Mouse (Mus musculus) skeletal muscle tissue, adult 2 months (tissue): ENCODE data around the gene St6galnac5.

Experiments used
- DNase-seq: peaks from one replicate; pipeline ENCODE4 v3.0.0-alpha.2; 2012; ENCODE audit warnings: low read depth, low spot score

Gene St6galnac5

DNA sequence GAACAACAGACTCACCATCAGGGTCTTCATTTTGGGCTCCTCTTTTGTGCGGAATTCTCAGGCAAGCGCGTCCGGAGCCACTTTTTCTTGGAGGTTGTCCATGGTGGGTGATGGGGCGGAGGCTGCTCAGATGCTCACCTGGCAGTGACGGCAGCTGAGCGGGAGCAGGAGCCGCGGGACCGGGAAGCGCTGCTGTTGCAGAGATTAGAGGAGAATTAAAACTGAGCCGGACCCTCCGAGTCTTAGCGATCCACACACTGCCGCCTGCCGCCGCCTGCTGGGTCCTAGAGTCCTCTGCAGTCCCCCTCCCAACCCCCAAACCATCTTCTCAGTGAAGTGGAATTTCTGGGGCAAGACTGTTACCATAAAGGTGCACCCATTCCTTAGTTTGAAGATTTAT, at the start of gene St6galnac5:
Gene St6galnac5 (minus strand): TSS at position 259 of the 400 bp plus-strand sequence.
- DNase-seq: no peak

DNA sequence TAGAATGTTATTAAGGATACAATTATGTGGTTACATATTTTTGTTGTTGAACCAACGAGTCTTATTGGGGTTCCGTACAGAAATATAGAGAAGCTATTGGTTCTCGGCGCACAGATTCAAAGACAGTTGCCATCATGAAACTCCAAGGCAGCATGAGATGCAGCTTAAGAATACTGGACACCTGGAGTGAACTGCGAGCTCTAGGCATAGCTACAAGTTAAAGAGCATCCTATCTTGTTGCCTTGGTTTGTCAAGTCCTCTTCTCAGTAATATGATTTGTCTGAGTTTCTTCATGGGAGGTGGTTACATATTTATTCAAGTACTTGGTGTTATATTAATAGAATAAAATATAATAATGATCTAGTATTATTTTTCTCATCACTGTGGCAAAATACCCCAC, 48.7 kb upstream of the St6galnac5 start:
- DNase-seq: no peak

DNA sequence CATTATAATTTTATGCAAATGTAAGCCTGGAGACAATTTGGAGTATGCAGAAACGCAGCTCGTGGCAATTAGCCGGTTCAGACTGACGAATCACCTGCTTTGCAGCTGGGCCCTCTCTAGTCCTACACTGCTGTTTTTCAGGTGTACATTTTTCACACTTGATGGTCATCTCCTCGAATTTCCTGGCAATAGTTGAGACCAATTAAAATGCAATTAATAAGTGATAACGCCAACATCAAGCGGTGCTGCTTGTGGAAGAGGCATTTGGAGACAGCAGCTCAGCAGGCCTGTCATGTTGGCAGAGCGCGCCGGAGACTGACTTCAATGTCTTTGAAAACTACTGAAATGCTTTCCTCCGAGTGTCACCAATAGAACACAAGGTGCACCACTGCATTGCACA, 42.0 kb upstream of the St6galnac5 start:
- DNase-seq: no peak

DNA sequence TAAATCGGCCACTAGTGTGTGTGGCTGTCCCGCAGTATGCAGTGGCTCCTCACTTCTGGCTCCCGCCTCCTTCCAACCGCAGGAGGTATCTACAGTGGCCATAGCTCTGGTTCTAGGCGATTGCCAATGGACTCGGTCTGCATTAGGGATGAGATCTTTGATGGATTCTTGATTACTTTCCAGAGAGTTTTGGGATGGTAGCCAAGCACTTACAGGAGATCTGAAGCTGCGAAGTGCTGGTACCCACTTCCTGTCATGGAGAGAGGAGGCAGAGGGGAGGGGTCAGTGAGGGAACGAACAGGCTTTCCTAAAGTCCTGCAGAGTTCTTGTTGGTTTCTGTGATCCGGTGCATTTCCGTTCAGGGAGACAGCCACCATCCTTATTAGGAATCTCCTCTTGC, 36.0 kb upstream of the St6galnac5 start:
- DNase-seq: no peak

DNA sequence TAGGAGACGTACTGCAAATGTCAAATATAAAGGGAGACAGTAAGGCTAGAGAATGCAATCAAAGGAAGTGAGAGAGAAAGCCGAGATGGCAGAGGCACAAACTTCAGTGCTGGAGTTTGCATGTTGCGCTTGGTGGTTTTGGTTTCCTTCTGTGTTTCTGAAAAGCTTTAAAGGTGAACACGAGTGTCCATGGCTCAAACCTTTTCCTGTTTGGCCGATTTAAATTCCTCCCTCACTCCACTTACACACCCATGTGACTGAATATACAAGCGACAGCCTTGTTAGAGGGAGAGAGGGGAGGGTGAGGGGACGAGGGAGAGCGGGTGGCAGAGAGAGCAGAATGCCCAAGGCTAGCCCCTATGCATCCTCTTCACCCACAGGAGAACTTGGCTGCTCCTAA, 34.3 kb upstream of the St6galnac5 start:
- no peak for DNase-seq

DNA sequence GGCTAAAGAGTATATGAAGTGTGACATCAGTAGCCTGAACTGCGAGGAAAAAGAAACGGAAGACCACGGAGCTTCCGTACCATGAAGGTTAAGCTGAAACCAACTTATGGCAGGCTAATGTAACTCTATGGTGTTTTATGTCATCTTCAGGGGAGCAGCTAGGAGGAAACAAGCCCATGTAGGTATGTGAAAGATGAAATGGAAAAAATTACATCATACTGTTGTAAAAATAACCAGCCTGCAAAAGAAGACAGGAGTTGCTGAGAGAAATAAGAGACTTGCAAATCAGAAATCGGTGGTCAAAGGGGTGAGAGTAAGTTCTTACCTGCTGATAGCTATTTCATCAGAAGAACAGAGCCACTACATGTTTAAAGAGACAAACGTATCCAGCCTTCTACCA, 24.8 kb upstream of the St6galnac5 start:
- DNase-seq: no peak

DNA sequence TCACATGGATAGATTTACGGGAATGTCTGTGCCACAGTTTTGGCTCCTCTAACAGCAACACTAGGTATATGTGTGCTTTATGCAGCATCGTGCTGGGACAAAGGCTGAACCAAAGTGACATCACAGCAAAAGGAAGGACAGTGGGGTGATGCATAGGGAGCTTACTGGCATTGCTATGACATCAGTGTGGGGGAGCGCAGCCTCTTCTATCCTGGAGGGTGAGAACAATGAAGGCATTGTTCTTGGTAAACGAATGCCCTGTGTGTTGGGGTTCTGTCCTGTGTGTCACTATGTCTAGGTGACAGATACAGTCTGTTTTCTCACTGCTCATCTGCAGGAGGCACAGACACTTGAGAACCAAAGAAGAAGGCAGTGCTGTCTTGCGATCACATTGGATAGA, 16.9 kb upstream of the St6galnac5 start:
- no peak for DNase-seq

DNA sequence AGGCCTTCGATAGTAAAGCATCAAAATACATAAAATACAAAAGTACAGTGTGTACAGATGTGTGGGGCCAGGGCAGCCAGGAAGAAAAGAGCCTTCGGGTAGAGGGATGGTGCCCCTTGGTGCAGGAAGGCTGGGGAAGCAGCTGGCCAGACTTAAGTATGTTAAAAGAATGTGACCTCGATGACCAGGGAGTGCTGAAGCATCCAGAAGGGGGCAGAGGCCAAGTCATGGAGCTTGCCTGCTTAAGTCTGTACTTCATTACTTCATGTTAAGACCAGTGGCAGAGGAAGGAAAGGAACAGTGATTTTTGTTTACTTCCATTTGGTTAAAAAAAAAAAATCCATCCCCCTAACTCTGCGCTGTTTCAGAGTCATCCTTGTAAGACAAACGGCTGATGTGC, 16.1 kb upstream of the St6galnac5 start:
- DNase-seq: no peak

DNA sequence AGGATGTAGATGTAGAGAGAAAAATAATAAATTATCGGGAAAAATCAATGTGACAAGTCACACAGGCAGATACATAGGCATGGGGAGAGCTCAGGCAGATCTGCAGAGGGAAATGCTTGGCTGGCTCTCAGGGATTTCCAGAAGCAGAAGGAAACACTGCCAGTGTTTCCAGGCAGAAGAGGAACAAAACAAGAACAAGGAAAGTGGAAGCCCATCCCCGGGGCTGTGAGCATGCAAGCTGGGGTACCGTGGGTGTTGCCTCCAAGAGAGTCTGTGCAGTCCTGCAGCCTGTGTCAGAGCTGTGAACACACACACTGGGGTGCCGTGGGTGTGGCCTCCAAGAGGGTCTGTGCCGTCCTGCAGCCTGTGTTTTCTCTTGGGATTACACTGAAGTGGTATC, 11.6 kb upstream of the St6galnac5 start:
- no peak for DNase-seq

DNA sequence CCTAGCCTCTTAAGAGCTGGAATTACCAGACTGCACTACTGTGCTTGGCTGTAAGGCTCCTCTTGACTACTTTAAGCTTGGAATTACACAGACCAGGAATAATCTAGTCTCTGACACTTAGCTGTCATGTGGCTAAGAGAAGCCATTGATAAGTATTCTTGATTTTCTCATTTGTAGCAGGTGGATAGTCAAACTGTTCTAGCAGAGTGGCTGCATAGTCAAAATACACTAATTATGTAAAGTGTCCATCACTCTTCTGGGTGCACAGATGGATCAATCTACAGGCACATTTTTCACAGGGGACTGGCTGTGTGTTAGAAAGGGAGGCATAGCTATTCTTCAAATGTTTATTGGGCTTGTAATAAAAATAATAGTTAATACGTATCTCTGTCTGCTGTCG, 8.7 kb upstream of the St6galnac5 start:
- no peak for DNase-seq

DNA sequence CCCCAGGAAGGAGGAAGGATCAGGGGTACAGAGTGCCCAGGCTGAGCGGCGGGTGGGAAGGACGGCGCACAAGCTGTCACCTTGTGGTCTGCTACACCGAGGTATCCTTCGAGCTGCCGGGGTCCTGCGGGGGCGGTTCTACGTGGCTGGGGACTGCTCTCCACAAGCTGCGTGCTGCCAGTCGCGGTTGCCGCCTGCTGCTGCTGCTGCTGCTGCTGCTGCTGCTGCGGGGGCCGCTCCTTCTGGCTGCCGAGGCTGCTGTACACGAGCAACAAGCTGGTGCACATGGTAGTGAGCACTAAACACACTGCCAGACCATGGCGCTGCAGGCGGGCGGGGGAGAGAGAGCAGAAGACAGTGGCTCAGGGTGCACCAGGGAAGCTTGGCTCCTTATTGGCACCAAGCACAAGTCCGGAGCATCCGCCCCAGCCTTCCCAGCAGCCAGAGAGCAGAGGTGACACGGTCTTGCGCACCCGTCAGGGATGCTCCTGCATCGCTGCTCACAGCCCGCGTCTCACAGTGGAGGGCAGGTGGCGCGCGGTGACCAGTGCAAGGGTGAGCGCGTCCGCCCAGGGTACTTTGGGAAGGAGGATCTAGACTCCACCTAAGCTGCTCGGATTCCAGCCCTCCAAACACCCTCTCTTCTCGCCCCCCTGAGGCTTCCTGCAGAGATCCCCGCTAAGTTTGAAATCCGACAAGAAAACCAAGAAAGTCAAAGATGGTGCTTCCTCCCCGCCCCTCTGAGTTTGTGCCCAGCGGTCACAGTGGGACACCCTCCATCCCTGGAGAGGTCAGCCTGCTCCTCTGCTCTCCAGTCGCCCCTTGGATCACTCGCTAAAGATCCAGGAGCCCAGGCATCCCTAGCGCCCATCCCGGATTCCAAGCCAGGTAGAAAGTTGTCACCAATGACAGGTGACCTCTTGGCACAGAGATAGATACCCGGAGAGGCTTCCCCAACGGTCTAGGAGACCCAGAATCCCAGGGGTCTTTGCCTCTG, 770 bp downstream of the St6galnac5 start:
- no peak for DNase-seq

DNA sequence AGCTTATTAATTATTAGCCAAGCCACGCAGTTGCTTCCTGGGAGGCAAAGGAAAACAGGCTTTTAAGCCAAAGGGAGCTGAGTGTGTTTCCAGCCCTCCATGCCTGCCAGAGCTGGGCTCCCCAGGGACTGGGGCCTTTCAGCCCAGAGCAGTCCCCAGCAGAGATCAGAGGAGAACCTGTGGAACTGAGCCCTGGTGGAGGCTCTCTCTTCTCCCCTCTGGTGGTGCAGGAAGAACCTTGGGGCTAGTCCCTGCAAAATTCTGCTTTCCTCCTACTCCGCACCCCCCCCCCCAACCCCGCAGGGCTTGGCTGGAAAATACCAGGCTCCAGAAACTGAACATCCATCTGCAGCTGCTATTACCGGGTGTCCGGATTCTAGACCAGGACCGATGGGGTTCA, 1.6 kb downstream of the St6galnac5 start:
- DNase-seq: peak; percentile 21

DNA sequence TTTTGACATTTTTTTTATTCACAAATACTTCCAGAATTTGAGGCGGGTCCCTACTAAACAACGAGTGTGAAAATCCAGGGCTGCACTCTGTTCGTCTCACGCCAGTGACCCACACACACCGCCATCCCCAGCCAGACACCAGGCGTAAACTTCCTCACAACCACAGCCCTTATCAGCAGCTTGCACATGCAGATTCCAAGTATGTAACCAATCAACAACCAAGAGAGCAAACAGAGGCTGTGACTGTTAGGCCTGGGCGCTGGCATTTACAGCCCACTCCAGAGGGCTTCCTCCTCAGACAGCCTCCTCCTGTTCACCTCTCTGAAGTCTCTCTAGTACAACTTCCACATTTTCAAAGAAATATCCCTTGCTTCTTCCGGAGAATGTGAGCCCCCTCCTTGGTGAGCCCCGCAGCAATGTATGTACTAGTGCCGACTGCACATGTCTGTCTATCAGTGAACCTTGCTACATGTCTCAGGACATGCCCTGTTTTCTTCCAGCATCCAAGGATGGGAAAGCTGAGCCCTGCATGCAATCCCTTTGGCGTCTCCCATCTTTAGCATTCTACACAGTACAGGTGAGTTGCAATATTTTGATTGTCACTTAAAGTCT, 2.5 kb downstream of the St6galnac5 start:
- no peak for DNase-seq

DNA sequence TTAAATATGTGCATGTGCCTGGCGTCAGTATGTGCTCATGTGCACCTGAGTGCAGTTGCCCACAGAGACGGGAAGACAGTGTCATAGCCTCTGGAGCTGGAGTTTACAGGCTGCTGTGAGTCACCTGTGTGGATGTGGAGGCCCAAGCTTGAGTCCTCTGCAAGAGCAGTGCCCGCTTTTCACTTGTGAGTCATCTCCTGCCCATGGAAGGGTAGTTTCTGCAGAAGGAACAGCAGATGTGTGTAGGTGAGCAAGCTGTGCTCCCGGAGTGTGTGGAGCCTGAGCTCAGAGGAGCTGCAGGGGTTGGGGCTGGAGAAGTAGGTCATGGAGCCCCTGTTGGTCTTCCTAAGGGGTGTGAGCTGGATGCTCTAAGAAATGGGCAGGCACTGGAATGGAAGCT, 10.7 kb downstream of the St6galnac5 start:
- DNase-seq: no peak

DNA sequence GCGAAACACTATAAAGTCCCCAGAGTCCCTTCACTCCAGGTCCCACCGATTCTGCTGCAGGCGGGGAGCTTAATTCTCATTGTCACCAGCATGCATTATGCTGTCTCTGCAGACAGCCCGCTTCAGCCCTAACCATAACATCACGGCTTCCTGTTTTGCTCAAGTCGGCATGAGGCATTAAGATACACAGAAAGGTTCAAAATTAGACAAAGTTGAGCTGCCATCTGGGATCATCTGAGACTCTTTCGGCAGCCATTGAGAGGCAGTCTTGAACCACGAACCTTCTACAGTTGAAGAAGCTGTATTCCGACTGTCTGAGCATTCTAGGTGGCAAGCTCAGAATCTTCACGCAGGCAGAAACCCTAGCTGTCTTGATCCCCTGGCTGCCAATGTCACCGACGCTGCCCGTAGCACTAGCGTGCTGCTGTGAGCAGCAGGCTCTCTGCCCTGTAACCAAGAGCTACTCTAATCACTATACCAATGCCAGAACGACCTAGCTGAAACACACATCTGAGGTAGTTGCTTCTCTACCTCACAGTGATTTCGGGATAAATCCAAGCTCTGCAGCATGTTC, 12.2 kb downstream of the St6galnac5 start:
- no peak for DNase-seq

DNA sequence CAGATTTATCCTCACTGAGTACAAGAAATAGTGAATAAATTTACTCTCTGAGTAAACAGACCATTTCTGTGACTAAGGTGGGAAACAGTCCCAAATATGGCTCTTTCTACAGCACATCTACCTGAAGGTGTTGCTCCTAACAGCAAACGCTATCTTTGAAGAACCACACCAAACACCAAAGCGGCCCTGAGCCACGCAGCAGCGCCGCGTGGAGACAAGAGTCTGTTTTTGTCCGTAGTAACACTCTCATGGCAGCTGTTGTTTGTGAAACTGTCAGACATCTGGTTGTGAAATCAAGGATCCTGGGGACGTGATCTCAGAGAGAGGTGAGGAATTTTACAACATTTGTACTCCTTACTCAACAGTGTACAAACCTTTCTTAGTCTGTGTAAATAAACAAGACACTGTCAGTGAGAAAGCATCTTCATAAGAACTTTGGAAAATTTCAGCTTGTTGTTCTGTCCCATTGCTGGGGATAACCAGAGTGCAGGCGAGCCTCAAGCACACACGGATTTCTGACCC, 20.1 kb downstream of the St6galnac5 start:
- DNase-seq: no peak

DNA sequence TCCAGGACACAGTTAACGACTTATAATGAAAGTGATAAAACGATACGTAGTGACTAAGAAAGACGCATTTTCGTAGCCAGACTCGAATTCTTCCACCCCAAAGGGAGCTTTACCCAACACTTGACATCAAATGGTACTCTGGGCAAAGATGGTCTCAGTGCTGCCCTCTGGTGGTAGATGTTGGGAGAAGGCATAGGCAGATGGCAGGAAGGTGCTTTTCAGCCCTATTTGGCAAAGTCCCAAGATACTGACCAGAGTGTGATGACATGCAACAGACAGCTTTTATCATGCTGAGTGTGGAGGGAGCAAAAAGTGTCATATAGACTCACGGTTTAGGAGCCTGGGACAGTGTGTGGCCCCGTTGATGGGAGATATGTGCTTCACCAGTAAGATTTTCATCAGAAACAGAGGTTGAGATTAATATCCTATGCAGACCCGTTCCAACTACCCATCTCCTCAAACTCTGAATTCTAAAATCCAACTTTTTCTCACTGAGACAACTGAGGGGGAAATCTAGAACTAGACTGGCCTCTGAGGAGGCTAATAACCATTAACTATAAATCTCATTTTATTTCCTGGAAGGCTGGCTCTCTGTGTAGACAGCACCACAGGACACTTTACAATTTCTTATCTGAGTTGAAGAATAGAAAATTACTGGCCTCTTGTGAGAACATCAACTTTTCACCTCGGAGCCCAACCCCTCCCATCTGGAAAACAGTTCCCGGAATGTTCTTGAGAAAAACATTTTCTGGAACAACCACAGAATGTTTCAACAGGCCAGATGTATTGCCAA, 23.5 kb downstream of the St6galnac5 start:
- DNase-seq: peak; percentile 25

DNA sequence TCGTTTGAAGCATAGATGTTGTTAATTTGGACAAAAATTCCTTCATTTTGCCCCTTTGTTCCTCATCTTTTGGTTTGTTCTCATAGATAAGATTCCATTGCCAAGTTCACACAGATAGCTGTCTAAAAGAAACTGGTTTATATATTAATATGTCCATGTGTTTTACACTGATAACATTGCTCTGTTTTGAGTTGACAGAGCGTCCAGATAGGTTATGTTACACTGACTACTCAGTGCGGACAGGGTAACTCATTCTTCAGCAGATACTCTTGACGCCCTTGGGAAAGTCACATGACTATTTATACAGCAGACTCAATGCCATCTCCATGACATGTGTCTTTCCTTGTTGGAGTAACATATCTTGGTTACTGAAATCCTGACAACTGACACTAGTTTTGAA, 25.3 kb downstream of the St6galnac5 start:
- no peak for DNase-seq

DNA sequence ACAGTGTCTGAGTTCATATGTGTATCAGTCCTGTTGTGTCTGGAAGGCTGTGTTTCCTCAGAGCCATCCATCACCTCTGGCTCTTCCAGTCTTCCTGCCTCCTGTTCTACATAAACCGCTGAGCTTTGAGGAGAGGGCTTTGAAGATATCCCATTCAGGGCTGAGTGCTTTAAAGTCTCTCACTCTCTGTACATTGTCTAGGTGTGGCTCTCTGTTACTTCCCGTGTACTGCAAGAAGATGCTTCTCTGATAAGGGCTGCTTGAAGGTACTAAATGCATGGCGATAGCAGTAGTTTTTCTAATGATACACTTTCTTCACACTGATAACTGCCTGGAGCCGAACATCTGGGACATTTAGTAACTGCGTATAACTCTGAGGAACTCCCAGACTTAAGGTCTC, 26.0 kb downstream of the St6galnac5 start:
- DNase-seq: no peak

DNA sequence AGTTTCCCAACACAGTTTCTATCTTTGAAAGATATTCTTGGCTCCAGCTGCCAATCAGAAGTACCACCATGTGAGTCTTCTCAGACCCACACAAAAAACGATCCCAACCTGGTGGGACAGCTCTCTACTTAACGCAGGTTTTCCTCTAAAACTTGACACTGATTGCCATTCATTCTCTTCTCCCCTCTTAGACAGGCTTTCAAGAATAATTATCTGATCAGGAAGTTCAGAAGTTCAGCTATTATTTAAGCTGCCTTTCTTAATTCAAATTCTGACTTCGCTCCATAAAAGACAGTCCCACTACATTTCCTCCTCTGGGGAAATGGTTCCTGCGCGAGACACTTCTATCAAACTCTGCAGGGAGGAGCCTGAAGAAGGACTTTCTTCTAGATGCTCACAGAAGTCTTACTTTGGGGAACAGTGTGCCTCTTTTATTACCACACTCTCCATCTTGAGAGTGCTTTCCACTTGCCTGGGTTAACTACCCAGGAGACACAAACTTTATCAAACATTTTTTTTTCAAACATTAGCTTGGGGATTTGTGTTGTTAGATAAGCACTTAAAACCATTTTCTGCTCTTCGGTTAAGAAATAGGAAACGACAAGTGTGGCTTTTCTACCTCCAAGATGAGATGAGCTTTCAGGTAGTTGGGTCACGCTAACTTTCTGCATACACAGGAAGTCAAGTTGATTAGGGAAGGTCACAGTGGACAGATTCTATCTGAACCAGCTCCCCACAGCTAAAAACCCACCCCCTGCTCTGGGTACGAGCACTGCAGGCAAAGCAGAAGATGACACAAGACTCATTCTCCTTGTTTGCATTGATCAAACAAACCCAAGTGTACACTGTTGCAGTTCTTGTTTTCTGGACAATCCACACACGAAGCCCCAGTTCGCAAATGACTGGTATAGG, 30.2 kb downstream of the St6galnac5 start:
- DNase-seq: no peak

DNA sequence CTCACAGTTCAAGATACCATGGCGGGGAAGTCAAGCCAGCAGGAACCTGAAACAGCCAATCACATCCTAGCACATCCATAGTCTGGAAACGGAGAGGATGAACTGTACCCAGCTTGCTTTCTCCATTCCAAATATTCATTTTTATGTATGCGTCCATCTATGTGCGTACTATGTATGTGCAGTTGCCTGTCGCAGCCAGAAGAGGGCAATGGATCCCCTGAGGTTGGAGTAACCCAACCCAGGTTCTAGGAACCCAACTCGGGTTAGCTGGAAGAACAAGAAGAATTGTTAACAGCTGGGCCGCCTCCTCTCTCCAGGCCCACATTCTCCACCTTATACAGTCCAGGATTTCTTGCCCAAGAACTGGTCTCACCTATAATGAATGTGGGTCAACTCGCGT, 31.1 kb downstream of the St6galnac5 start:
- no peak for DNase-seq
